13 mouse cellular contexts compared by ENCODE assay signal in the genomic region with DNA sequence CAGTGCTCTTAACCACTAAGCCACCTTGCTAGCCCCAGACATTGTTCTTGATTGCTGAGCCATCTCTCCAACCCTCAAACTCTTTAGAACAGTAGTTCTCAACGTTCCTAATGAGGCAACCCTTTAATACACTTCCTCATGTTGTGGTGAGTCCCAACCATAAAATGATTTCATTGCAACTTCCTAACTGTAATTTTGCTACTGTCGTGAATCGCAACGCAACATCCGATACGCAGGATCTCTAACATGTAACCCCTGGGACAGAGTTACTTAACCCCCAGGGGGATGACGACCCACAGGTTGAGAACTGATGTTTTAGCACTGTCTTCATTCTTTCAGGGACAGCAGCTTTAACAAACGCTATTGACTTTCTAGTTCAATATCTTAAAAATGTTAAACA.
"Had no signal": no experiment of that assay in that cellular context is flagged by ENCODE, and none has a peak within 500 bp of the region (broad histone marks: within the 10 kb centered on the region; RNA-seq: fewer than 3 reads in every experiment).

No protein-coding gene starts in this region.

- H3K4me2 ChIP-seq: kidney, embryonic 15.5 days; limb, embryonic 15.5 days; liver, embryonic 15.5 days; lung, embryonic 15.5 days; midbrain, embryonic 12.5 days had no signal

- H3K9ac ChIP-seq: kidney, embryonic 15.5 days; limb, embryonic 15.5 days; liver, embryonic 15.5 days; lung, embryonic 15.5 days; midbrain, embryonic 12.5 days had no signal

- H3K27me3 ChIP-seq: kidney, embryonic 15.5 days; limb, embryonic 15.5 days; liver, embryonic 15.5 days; lung, embryonic 15.5 days; midbrain, embryonic 12.5 days had no signal

- H3K9me3 ChIP-seq: kidney, embryonic 15.5 days; limb, embryonic 15.5 days; liver, embryonic 15.5 days; lung, embryonic 15.5 days; midbrain, embryonic 12.5 days had no signal

- ATAC-seq: intestine, embryonic 16.5 days; midbrain, embryonic 16.5 days had no signal

- H3K36me3 ChIP-seq: kidney, embryonic 15.5 days; limb, embryonic 15.5 days; liver, embryonic 15.5 days; lung, embryonic 15.5 days; midbrain, embryonic 12.5 days had no signal

- H3K27ac ChIP-seq: kidney, embryonic 15.5 days; limb, embryonic 15.5 days; liver, embryonic 15.5 days; lung, embryonic 15.5 days; midbrain, embryonic 12.5 days had no signal

- H3K4me1 ChIP-seq: limb, embryonic 15.5 days had no signal

- DNase-seq: kidney, adult 2 months; kidney, postnatal 14 days; lung, postnatal 14 days; right cerebral cortex, adult 18-20 months; right cerebral cortex, postnatal 25 days; thymus, postnatal 4 days had no signal

- H3K4me3 ChIP-seq: kidney, embryonic 15.5 days; limb, embryonic 15.5 days; liver, embryonic 15.5 days; lung, embryonic 15.5 days; midbrain, embryonic 12.5 days had no signal
